Mouse (Mus musculus): ENCODE results near the gene Tnp2. TPM values are rescaled to one million over a fixed set of nuclear protein-coding genes. Genes with fewer than 3 reads are reported as not detected.

Gene Tnp2
- polyA plus RNA-seq, 2 experiments = not detected

- H3K27ac ChIP-seq = no peak overlapping the region
- no peaks in the 10 kb centered on the region for H3K27me3 ChIP-seq (ENCODE audit: control insufficient read depth, insufficient read depth, low read length)
- H3K4me3 ChIP-seq (ENCODE audit: insufficient read depth in 1 of 2, low read depth in 2 of 2, low read length in 2 of 2) = no peak overlapping the region
- no peaks in the 10 kb centered on the region for H3K36me3 ChIP-seq (replicated peaks; ENCODE audit: control insufficient read depth, insufficient read depth, low read depth)
- H3K9ac ChIP-seq (replicated peaks) = no peak overlapping the region
- 29% methylated on average over 6 of the region's 6 CpGs for WGBS (ENCODE audit: insufficient replicate concordance)
- DNase-seq (ENCODE audit: low read depth in 3 of 3, low spot score in 3 of 3) = no peak
- ATAC-seq (ENCODE audit: insufficient read depth) = no peak
- TF ChIP-seq CTCF (IDR thresholded peaks at IDR 0.05; ENCODE audit: low read depth) (no peak), EP300 (IDR thresholded peaks at IDR 0.05; ENCODE audit: low read depth) (no peak)
- H3K9me3 ChIP-seq (ENCODE audit: control insufficient read depth, low read length) = no peaks in the 10 kb centered on the region
- no peaks in the 10 kb centered on the region; a peak in 2 of 4 replicates for H3K4me1 ChIP-seq (replicated peaks; ENCODE audit: control insufficient read depth in 2 of 2, insufficient read depth in 2 of 2, low read length in 1 of 2)
- no peak overlapping the region for H3K4me2 ChIP-seq (ENCODE audit: low read depth)
Measured at GRCm38 (mm10) chr16:10763540-10764264, 24.8 kb downstream of the Tnp2 start.

GRCm38 (mm10) chr16:10762569-10763180 is 25.8 kb downstream of the Tnp2 start:
- TF ChIP-seq CTCF (IDR thresholded peaks at IDR 0.05; ENCODE audit: low read depth) = no peak
- no peak for TF ChIP-seq EP300 (IDR thresholded peaks at IDR 0.05; ENCODE audit: low read depth)
- 51% methylated on average over 5 of the region's 5 CpGs for WGBS (ENCODE audit: insufficient replicate concordance)
- no peak overlapping the region for H3K27ac ChIP-seq

GRCm38 (mm10) chr16:10761182-10761581 is 27.3 kb downstream of the Tnp2 start:
- TF ChIP-seq CTCF (IDR thresholded peaks at IDR 0.05; ENCODE audit: low read depth) = no peak
- no peak for TF ChIP-seq EP300 (IDR thresholded peaks at IDR 0.05; ENCODE audit: low read depth)
- ATAC-seq (ENCODE audit: insufficient read depth) (no peak), DNase-seq (ENCODE audit: low read depth in 3 of 3, low spot score in 3 of 3) (no peak)
- Histone ChIP-seq H3K9ac (replicated peaks) (no peak overlapping the region), H3K36me3 (replicated peaks; ENCODE audit: control insufficient read depth, insufficient read depth, low read depth) (no peaks in the 10 kb centered on the region), H3K4me1 (replicated peaks; ENCODE audit: control insufficient read depth in 2 of 2, insufficient read depth in 2 of 2, low read length in 1 of 2) (no peaks in the 10 kb centered on the region), H3K4me3 (ENCODE audit: insufficient read depth in 1 of 2, low read depth in 2 of 2, low read length in 2 of 2) (no peak overlapping the region), H3K27ac (no peak overlapping the region), H3K4me2 (ENCODE audit: low read depth) (no peak overlapping the region), H3K27me3 (ENCODE audit: control insufficient read depth, insufficient read depth, low read length) (no peaks in the 10 kb centered on the region), H3K9me3 (ENCODE audit: control insufficient read depth, low read length) (no peaks in the 10 kb centered on the region)
- 51% methylated on average over 8 of the region's 8 CpGs for WGBS (ENCODE audit: insufficient replicate concordance)

More at GRCm38 (mm10) chr16:10762569-10763180, 25.8 kb downstream of the Tnp2 start:
- DNase-seq (ENCODE audit: low read depth in 3 of 3, low spot score in 3 of 3) (no peak), ATAC-seq (ENCODE audit: insufficient read depth) (no peak)
- H3K27me3 ChIP-seq (ENCODE audit: control insufficient read depth, insufficient read depth, low read length) = no peaks in the 10 kb centered on the region
- no peaks in the 10 kb centered on the region for H3K36me3 ChIP-seq (replicated peaks; ENCODE audit: control insufficient read depth, insufficient read depth, low read depth)
- H3K9ac ChIP-seq (replicated peaks) = no peak overlapping the region
- H3K9me3 ChIP-seq (ENCODE audit: control insufficient read depth, low read length) = no peaks in the 10 kb centered on the region
- H3K4me3 ChIP-seq (ENCODE audit: insufficient read depth in 1 of 2, low read depth in 2 of 2, low read length in 2 of 2) = no peak overlapping the region
- no peaks in the 10 kb centered on the region for H3K4me1 ChIP-seq (replicated peaks; ENCODE audit: control insufficient read depth in 2 of 2, insufficient read depth in 2 of 2, low read length in 1 of 2)
- H3K4me2 ChIP-seq (ENCODE audit: low read depth) = no peak overlapping the region

- Histone ChIP-seq H3K9me3 (ENCODE audit: control insufficient read depth, low read length) (no peaks in the 10 kb centered on the region), H3K4me1 (replicated peaks; ENCODE audit: control insufficient read depth in 2 of 2, insufficient read depth in 2 of 2, low read length in 1 of 2) (no peaks in the 10 kb centered on the region), H3K9ac (replicated peaks) (no peak overlapping the region), H3K27me3 (ENCODE audit: control insufficient read depth, insufficient read depth, low read length) (no peaks in the 10 kb centered on the region), H3K27ac (no peak overlapping the region), H3K36me3 (replicated peaks; ENCODE audit: control insufficient read depth, insufficient read depth, low read depth) (no peaks in the 10 kb centered on the region), H3K4me3 (ENCODE audit: insufficient read depth in 1 of 2, low read depth in 2 of 2, low read length in 2 of 2) (no peak overlapping the region), H3K4me2 (ENCODE audit: low read depth) (no peak overlapping the region)
- TF ChIP-seq EP300 (IDR thresholded peaks at IDR 0.05; ENCODE audit: low read depth) = no peak
- no peak for TF ChIP-seq CTCF (IDR thresholded peaks at IDR 0.05; ENCODE audit: low read depth)
- WGBS (ENCODE audit: insufficient replicate concordance) = 47% methylated on average over 6 of the region's 6 CpGs
- DNase-seq (ENCODE audit: low read depth in 3 of 3, low spot score in 3 of 3) (no peak), ATAC-seq (ENCODE audit: insufficient read depth) (no peak)
Measured at GRCm38 (mm10) chr16:10756168-10756567, 32.3 kb downstream of the Tnp2 start.

- WGBS (ENCODE audit: insufficient replicate concordance) = 53% methylated on average over 3 of the region's 3 CpGs
- H3K27ac ChIP-seq = no peak overlapping the region
- no peaks in the 10 kb centered on the region for H3K4me1 ChIP-seq (replicated peaks; ENCODE audit: control insufficient read depth in 2 of 2, insufficient read depth in 2 of 2, low read length in 1 of 2)
- no peak for ATAC-seq (ENCODE audit: insufficient read depth)
- no peaks in the 10 kb centered on the region for H3K36me3 ChIP-seq (replicated peaks; ENCODE audit: control insufficient read depth, insufficient read depth, low read depth)
- no peak for DNase-seq (ENCODE audit: low read depth in 3 of 3, low spot score in 3 of 3)
- H3K4me3 ChIP-seq (ENCODE audit: insufficient read depth in 1 of 2, low read depth in 2 of 2, low read length in 2 of 2) = no peak overlapping the region
- H3K9ac ChIP-seq (replicated peaks) = no peak overlapping the region
- H3K9me3 ChIP-seq (ENCODE audit: control insufficient read depth, low read length) = no peaks in the 10 kb centered on the region
- no peaks in the 10 kb centered on the region for H3K27me3 ChIP-seq (ENCODE audit: control insufficient read depth, insufficient read depth, low read length)
- H3K4me2 ChIP-seq (ENCODE audit: low read depth) = no peak overlapping the region
- TF ChIP-seq CTCF (IDR thresholded peaks at IDR 0.05; ENCODE audit: low read depth) (no peak), EP300 (IDR thresholded peaks at IDR 0.05; ENCODE audit: low read depth) (no peak)
Measured at GRCm38 (mm10) chr16:10754521-10755296, 33.8 kb downstream of the Tnp2 start.

All from liver, embryonic 14.5 days (tissue).